Mouse (Mus musculus) G1E (cell line): Measurements from ENCODE around the gene Slc12a7. TPM values are rescaled to one million over a fixed set of nuclear protein-coding genes. Genes with fewer than 3 reads are reported as not detected.
A peak's percentile ranks its signal among the peaks of the same experiment; 100 is the strongest.

Experiments
- ATAC-seq: 2 replicates; pipeline ENCODE4 v1.8.0; 2016; ENCODE audit warnings: mild to moderate bottlenecking; ENCODE audit not compliant: insufficient number of reproducible peaks, poor library complexity, low FRiP score, severe bottlenecking; ENCODE audit errors: extremely low read depth
- DNase-seq: peaks from one replicate; pipeline ENCODE4 v3.0.0; 2012; ENCODE audit warnings: low spot score
- H3K27me3 ChIP-seq: 2 replicates; pipeline ENCODE4 v1.6.1; 2012; ENCODE audit warnings: mild to moderate bottlenecking, low read length, inconsistent platforms; ENCODE audit not compliant: insufficient read depth
- H3K36me3 ChIP-seq: replicated peaks from 2 replicates; pipeline ENCODE3; 2012; ENCODE audit warnings: mild to moderate bottlenecking, inconsistent platforms
- H3K4me1 ChIP-seq: 2 replicates; pipeline ENCODE4 v1.6.1; 2012; ENCODE audit warnings: low read depth, low read length, inconsistent platforms, mixed read lengths; ENCODE audit not compliant: insufficient read depth
- H3K4me3 ChIP-seq: 2 replicates; pipeline ENCODE4 v1.5.1; 2012; ENCODE audit warnings: low read depth, mild to moderate bottlenecking, inconsistent platforms, low read length, moderate library complexity, mixed read lengths
- H3K9me3 ChIP-seq: replicated peaks from 2 replicates; pipeline ENCODE4 v1.6.1; 2012; ENCODE audit warnings: inconsistent platforms
- CTCF ChIP-seq: IDR thresholded peaks from 2 replicates; pipeline ENCODE4 v1.5.1; 2012; ENCODE audit warnings: low read depth, low read length, inconsistent platforms, mixed read lengths
- GATA1 ChIP-seq: IDR thresholded peaks from 2 replicates; pipeline ENCODE4 v1.6.1; 2012; ENCODE audit warnings: borderline replicate concordance, low read length, inconsistent platforms, mixed read lengths
- GATA2 ChIP-seq: IDR thresholded peaks from 2 replicates; pipeline ENCODE4 v1.6.1; 2012; ENCODE audit warnings: low read depth, low read length, inconsistent platforms, borderline replicate concordance
- POLR2AphosphoS5 ChIP-seq: IDR thresholded peaks from 2 replicates; pipeline ENCODE4 v1.6.1; 2012; ENCODE audit warnings: low read depth, low read length, inconsistent platforms; ENCODE audit not compliant: insufficient replicate concordance
- TAL1 ChIP-seq: conservative IDR thresholded peaks from 2 replicates; pipeline ENCODE4 v1.6.1; 2012; ENCODE audit warnings: low read depth, low read length, inconsistent platforms, mixed read lengths
- polyA plus RNA-seq: library from polyadenylated mRNA; stranded (reverse); fragments of >175 nt; gene quantifications from 2 replicates; pipeline ENCODE4 v1.2.3, GENCODE M21; 2012
- total RNA-seq, 2 experiments: library from RNA; stranded (forward) in 1 of 2; stranded (reverse) in 1 of 2; fragments of 200-1000 nt in 1 of 2; fragments of >200 nt in 1 of 2; fragmentation: Nextera tagmentation in 1 of 2; gene quantifications; 2 replicates each; pipeline ENCODE4 v1.2.3; 2014 to 2017

The Slc12a7 gene
- 1.6 and 3.7 TPM in 2 replicates for total RNA-seq (2014; fragmentation: Nextera tagmentation)
- 0.70 and 0.82 TPM in 2 replicates for total RNA-seq (2017)
- polyA plus RNA-seq = 0.46 and 0.76 TPM in 2 replicates

- no peak for ATAC-seq
- no peak for DNase-seq
- Histone ChIP-seq H3K4me1 (no peaks in the 10 kb centered on the region), H3K4me3 (0 out of 2 replicates have a peak within 1 kb of the TSS, but pooled peaks have one; percentile 4), H3K9me3 (no peaks in the 10 kb centered on the region), H3K27me3 (peaks cover 10% of the 10 kb centered on the region), H3K36me3 (no peaks in the 10 kb centered on the region)
- TF ChIP-seq CTCF = no peak
- TF ChIP-seq GATA1 = no peak
- no peak for TF ChIP-seq TAL1
- TF ChIP-seq POLR2AphosphoS5 = no peak
- TF ChIP-seq GATA2 = no peak
These were observed at the start of gene Slc12a7 for GRCm38 (mm10) chr13:73732742-73733700. Gene Slc12a7 (plus strand): TSS chr13:73733094.

GRCm38 (mm10) chr13:73683682-73684081 lies 49.2 kb upstream of the Slc12a7 start:
- no peaks in the 10 kb centered on the region for H3K4me1 ChIP-seq
- no peaks in the 10 kb centered on the region for H3K36me3 ChIP-seq
- H3K9me3 ChIP-seq = no peaks in the 10 kb centered on the region
- DNase-seq (no peak), ATAC-seq (no peak)
- TF ChIP-seq CTCF (no peak), TAL1 (no peak), POLR2AphosphoS5 (no peak), GATA1 (no peak), GATA2 (no peak)
- H3K4me3 ChIP-seq = no peak overlapping the region
- H3K27me3 ChIP-seq = no peaks in the 10 kb centered on the region

- DNase-seq = no peak
- TF ChIP-seq GATA2 = no peak
- no peak for TF ChIP-seq POLR2AphosphoS5
- TF ChIP-seq CTCF = no peak
- TF ChIP-seq TAL1 = no peak
- no peak for TF ChIP-seq GATA1
These were observed 48.5 kb upstream of the Slc12a7 start for GRCm38 (mm10) chr13:73684412-73684811.

GRCm38 (mm10) chr13:73685502-73685901 lies 47.4 kb upstream of the Slc12a7 start:
- no peak for TF ChIP-seq POLR2AphosphoS5
- TF ChIP-seq TAL1 = no peak
- no peak for TF ChIP-seq GATA2
- TF ChIP-seq CTCF = no peak
- TF ChIP-seq GATA1 = no peak
- no peak overlapping the region for H3K4me3 ChIP-seq
- ATAC-seq (no peak), DNase-seq (no peak)
- no peaks in the 10 kb centered on the region for H3K27me3 ChIP-seq
- H3K36me3 ChIP-seq = no peaks in the 10 kb centered on the region
- H3K4me1 ChIP-seq = no peaks in the 10 kb centered on the region
- H3K9me3 ChIP-seq = no peaks in the 10 kb centered on the region

More at GRCm38 (mm10) chr13:73684412-73684811, 48.5 kb upstream of the Slc12a7 start:
- H3K4me3 ChIP-seq = no peak overlapping the region
- no peak for ATAC-seq
- H3K9me3 ChIP-seq = no peaks in the 10 kb centered on the region
- no peaks in the 10 kb centered on the region for H3K36me3 ChIP-seq
- H3K27me3 ChIP-seq = no peaks in the 10 kb centered on the region
- no peaks in the 10 kb centered on the region for H3K4me1 ChIP-seq

GRCm38 (mm10) chr13:73687601-73688000 lies 45.3 kb upstream of the Slc12a7 start:
- no peak for ATAC-seq
- Histone ChIP-seq H3K36me3 (no peaks in the 10 kb centered on the region), H3K9me3 (no peaks in the 10 kb centered on the region), H3K4me1 (no peaks in the 10 kb centered on the region), H3K27me3 (no peaks in the 10 kb centered on the region), H3K4me3 (no peak overlapping the region)
- TF ChIP-seq CTCF (no peak), GATA1 (no peak), TAL1 (no peak), GATA2 (no peak), POLR2AphosphoS5 (no peak)
- DNase-seq = no peak

- Histone ChIP-seq H3K36me3 (no peaks in the 10 kb centered on the region), H3K27me3 (no peaks in the 10 kb centered on the region), H3K4me3 (no peak overlapping the region), H3K4me1 (no peaks in the 10 kb centered on the region), H3K9me3 (no peaks in the 10 kb centered on the region)
- TF ChIP-seq GATA2 = no peak
- TF ChIP-seq POLR2AphosphoS5 = no peak
- TF ChIP-seq CTCF = no peak
- TF ChIP-seq GATA1 = no peak
- no peak for TF ChIP-seq TAL1
- DNase-seq (no peak), ATAC-seq (no peak)
These were observed 44.0 kb upstream of the Slc12a7 start for GRCm38 (mm10) chr13:73688934-73689333.
